Mouse (Mus musculus): ENCODE measurements around the gene Cdyl2.

Gene Cdyl2

GRCm38 (mm10) chr8:116671543-116671942 lies 61.2 kb downstream of the Cdyl2 start:
- no peak for DNase-seq (ENCODE audit: low spot score)

GRCm38 (mm10) chr8:116670604-116671003 lies 62.2 kb downstream of the Cdyl2 start:
- DNase-seq (ENCODE audit: low spot score) = no peak

GRCm38 (mm10) chr8:116668977-116669376 lies 63.8 kb downstream of the Cdyl2 start:
- no peak for DNase-seq (ENCODE audit: low spot score)

GRCm38 (mm10) chr8:116666781-116667325 lies 65.9 kb downstream of the Cdyl2 start:
- no peak for DNase-seq (ENCODE audit: low spot score)

GRCm38 (mm10) chr8:116661521-116661920 lies 71.3 kb downstream of the Cdyl2 start:
- no peak for DNase-seq (ENCODE audit: low spot score)

GRCm38 (mm10) chr8:116656811-116657210 lies 76.0 kb downstream of the Cdyl2 start:
- DNase-seq (ENCODE audit: low spot score) = no peak

- DNase-seq (ENCODE audit: low spot score) = no peak
Observed at GRCm38 (mm10) chr8:116654881-116655280, 77.9 kb downstream of the Cdyl2 start.

- DNase-seq (ENCODE audit: low spot score) = no peak
Observed at GRCm38 (mm10) chr8:116652949-116653348, 79.8 kb downstream of the Cdyl2 start.

- DNase-seq (ENCODE audit: low spot score) = no peak
Observed at GRCm38 (mm10) chr8:116649975-116650725, 82.6 kb downstream of the Cdyl2 start.

- DNase-seq (ENCODE audit: low spot score) = no peak
Observed at GRCm38 (mm10) chr8:116645376-116645775, 87.4 kb downstream of the Cdyl2 start.

- no peak for DNase-seq (ENCODE audit: low spot score)
Observed at GRCm38 (mm10) chr8:116640925-116641324, 91.9 kb downstream of the Cdyl2 start.

GRCm38 (mm10) chr8:116637998-116638397 lies 94.8 kb downstream of the Cdyl2 start:
- no peak for DNase-seq (ENCODE audit: low spot score)

- DNase-seq (ENCODE audit: low spot score) = no peak
Observed at GRCm38 (mm10) chr8:116637193-116637592, 95.6 kb downstream of the Cdyl2 start.

- DNase-seq (ENCODE audit: low spot score) = no peak
Observed at GRCm38 (mm10) chr8:116636396-116636795, 96.4 kb downstream of the Cdyl2 start.

GRCm38 (mm10) chr8:116635972-116636371 lies 96.8 kb downstream of the Cdyl2 start:
- DNase-seq (ENCODE audit: low spot score) = no peak

- no peak for DNase-seq (ENCODE audit: low spot score)
Observed at GRCm38 (mm10) chr8:116635261-116635660, 97.5 kb downstream of the Cdyl2 start.

- no peak for DNase-seq (ENCODE audit: low spot score)
Observed at GRCm38 (mm10) chr8:116634436-116634835, 98.4 kb downstream of the Cdyl2 start.

- no peak for DNase-seq (ENCODE audit: low spot score)
Observed at GRCm38 (mm10) chr8:116633470-116634150, 99.2 kb downstream of the Cdyl2 start.

GRCm38 (mm10) chr8:116630066-116630465 lies 102.7 kb downstream of the Cdyl2 start:
- no peak for DNase-seq (ENCODE audit: low spot score)

- no peak for DNase-seq (ENCODE audit: low spot score)
Observed at GRCm38 (mm10) chr8:116628975-116629374, 103.8 kb downstream of the Cdyl2 start.

- no peak for DNase-seq (ENCODE audit: low spot score)
Observed at GRCm38 (mm10) chr8:116627854-116628479, 104.8 kb downstream of the Cdyl2 start.

GRCm38 (mm10) chr8:116623591-116623990 lies 109.2 kb downstream of the Cdyl2 start:
- DNase-seq (ENCODE audit: low spot score) = no peak

- no peak for DNase-seq (ENCODE audit: low spot score)
Observed at GRCm38 (mm10) chr8:116622326-116622725, 110.5 kb downstream of the Cdyl2 start.

Data from urinary bladder, postnatal 25 days (tissue).